Mouse (Mus musculus): ENCODE measurements around the gene Hunk.

GRCm38 (mm10) chr16:90518732-90519295, 133.0 kb downstream of the Hunk start:
- no peak for TF ChIP-seq EP300 (optimal IDR thresholded peaks at IDR 0.05)
- no peak for TF ChIP-seq CTCF (IDR thresholded peaks at IDR 0.05; ENCODE audit: low read depth)

All from stomach, postnatal 0 days (tissue).